Mouse (Mus musculus): ENCODE data around the gene Prox2.
A peak's percentile ranks its signal among the peaks of the same experiment; 100 is the strongest.

Gene Prox2

GRCm38 (mm10) chr12:85129426-85129978 is 18.9 kb upstream of the Prox2 start:
- DNase-seq, result no peak

- peak; percentile 60 for DNase-seq
Observed at GRCm38 (mm10) chr12:85126986-85127603, 16.5 kb upstream of the Prox2 start.

DNA sequence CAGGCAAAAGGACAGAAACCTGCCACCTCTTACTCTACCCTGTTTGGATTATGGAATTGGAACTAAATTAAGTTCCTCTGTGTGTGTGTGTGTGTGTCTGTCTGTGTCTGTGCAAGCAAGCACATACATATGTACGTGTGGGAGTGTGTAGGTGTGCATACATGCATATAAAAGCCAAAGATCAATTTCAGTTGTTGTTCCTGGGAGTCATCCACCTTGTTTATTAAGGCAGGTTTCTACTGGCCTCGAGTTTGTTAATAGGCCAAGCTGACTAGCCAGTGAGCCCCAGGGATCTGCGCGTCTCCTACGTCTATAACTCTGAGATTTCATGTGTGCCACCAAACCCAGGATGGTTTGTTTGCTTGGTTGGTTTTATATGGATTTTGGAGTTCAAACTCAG is 14.2 kb upstream of the Prox2 start:
- no peak for DNase-seq

- no peak for DNase-seq
Observed at GRCm38 (mm10) chr12:85123645-85124044, 13.1 kb upstream of the Prox2 start.

- no peak for DNase-seq
Observed at GRCm38 (mm10) chr12:85123108-85123530, 12.6 kb upstream of the Prox2 start.

GRCm38 (mm10) chr12:85121806-85122459 is 11.4 kb upstream of the Prox2 start:
- DNase-seq, result no peak

- no peak for DNase-seq
Observed at GRCm38 (mm10) chr12:85115678-85116077, 5.1 kb upstream of the Prox2 start.

DNA sequence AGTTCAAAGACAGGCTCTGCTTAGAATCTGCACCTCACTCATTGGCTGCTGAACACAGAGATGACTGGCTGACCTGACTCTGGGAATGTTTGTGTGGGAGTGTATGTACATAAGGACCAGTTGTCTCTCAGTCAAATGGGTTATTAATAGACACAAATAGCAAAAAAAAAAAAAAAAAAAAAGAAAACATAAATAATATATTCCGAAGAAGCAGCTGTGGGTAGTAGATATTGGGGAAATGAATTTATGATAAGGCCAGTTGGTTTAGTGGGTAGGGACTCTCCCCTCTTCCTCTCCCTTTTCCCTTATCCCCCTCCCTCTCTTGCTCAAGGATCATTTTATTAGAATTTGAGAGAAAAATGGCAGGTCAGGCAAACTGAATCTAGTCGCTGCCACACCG is 3.4 kb upstream of the Prox2 start:
- DNase-seq, result no peak

GRCm38 (mm10) chr12:85113337-85113736 is 2.8 kb upstream of the Prox2 start:
- DNase-seq, result peak; percentile 54

DNA sequence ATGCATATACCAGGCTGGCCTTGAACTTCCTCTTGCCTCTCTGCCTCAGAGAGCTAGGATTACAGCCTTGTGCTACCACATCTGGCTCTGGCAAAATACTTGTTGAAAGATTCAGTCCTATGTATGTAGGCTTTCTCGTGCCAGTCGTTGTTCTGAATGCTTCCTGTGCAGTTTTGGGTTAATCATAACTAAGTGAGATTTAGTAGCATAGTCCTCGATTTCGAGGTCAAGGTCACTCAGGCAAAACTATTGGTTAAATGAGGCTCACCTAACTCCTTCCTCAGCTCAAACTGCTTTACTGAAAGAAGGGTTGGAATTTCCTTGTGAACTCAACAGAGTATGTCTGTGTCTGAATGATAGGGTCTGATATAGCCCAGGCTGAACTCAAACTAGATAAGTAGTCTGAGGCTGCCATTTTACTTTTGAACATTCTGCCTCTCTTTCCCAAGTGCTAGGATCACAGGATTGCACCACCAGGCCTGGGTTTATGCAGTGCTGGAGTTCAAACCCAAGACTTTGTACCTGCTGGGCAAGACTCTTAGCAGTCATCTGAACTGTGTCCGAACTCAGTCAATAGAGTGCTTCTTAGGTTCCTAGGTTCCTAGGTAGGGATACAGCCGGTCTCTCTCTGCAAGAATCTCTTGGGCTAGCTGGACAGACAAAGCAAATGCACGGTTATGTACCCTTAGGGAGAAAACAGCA is 2.1 kb upstream of the Prox2 start:
- DNase-seq, result no peak

GRCm38 (mm10) chr12:85110011-85110697 is 405 bp downstream of the Prox2 start:
- DNase-seq, result peak; percentile 27

DNA sequence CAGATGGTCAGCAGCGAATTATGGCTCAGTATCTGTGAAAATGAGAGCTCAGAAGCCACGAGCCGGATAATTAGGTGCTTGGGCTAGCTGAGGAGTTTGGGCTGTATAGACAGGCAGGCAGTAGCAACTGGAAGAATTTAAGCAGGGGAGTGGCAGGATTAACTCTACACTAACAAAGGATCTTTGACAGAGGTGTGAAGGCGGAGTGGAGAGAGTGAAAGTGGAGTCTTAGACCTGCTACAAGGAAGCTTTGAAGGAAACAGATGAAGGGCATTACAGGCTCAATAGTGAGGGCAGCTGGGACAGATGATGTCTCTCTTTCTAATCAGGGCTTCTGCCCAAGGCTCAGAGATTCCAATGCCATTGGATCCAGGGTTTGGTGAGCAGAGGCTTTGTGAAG is 1.1 kb downstream of the Prox2 start:
- no peak for DNase-seq

- no peak for DNase-seq
Observed at GRCm38 (mm10) chr12:85108643-85109042, 1.9 kb downstream of the Prox2 start.

DNA sequence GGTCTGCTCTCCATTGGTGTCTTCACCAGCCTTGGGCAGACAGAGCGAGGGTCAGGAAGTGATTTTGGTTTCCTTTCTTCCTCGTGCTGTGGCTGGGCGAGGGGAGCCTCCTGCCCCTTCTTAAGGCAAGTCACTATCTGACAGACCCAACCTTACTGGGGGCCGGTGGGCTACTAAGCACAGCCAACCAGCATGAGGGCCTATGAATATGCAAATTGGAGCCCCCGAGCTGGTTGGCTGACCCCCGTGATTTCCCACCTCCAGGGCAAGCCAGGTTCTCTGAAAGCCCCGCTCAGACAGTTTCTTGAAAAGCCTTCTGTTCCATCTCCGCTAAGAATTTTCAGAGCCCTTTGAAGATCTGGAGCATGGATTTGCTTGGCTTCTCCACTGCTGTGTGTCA is 4.3 kb downstream of the Prox2 start:
- DNase-seq, result no peak

GRCm38 (mm10) chr12:85104789-85105188 is 5.8 kb downstream of the Prox2 start:
- DNase-seq, result peak; percentile 37

DNA sequence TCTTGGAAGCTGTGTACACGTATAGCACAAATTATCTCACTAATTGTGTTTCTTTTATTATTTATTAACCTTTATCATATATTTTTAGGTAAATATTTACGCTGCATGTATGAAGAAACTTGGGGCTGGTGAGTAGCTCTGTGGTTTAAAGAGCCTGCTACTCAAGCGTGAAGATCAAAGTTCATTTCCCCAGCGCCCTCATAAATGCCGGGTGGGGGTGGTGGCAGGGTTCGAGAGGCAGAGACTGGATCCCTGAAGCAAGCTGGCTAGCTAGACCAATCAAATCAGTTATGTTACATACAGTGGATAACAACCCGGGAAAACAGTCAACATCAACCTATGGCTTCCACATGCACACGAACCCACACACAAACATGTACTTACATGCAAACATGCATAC is 7.5 kb downstream of the Prox2 start:
- DNase-seq, result peak; percentile 58

GRCm38 (mm10) chr12:85101521-85102106 is 8.9 kb downstream of the Prox2 start:
- DNase-seq, result no peak

DNA sequence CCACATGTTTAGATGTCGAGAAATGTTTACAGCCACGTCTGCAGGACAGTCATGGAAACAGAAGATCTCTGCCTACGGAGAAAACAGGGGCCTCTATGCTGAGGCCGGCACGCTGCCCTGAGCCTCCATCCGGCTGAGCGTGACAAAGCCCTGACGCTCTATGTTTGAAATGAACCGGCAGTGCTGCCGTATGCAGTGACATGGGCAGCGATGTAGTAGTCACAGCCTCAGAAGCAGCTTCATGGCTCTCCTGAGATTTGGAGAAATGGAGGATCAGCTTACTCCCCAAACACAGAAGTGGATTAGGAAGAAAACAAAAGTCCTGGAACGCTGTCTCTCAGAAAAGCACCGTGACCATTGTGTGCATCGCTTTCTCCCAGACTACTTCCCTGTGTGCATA is 9.6 kb downstream of the Prox2 start:
- no peak for DNase-seq

DNA sequence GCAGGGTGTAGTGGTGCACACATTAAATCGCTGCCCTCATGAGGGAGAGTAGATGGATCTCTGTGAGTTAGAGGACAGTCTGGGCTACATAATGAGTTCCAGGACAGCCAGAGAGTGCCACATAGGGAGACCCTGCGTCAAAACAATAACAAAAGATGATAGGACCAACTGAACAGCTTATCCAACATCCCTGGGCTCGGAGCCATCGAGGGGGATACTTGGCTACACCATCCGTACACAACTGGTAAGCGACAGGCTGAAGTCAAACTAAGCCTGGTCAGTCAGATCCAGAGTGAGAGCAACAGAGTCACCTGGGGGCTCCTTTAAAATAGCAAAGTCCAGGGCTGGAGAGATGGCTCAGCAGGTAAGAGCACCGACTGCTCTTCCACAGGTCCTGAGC is 14.7 kb downstream of the Prox2 start:
- DNase-seq, result no peak

DNA sequence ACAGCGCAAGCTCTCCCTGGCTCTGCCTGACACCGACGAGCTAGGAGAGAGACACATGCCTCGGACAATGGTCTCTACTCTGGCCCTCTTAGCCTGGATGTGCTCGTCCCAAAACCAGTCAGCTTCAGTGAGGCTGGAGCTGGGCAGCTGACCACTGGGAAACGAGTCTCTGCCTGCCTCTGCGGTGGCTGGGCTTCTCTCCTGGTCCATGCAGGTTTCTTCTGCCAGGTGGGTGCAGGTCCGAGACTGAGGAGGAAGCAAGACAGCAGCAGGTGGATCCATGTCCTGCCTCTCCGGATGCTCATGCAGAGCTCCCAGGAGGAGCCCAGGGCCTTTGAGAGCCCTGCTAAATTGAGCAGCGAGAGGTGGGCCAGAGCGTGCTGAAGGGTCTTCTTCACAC is 15.4 kb downstream of the Prox2 start:
- no peak for DNase-seq

DNA sequence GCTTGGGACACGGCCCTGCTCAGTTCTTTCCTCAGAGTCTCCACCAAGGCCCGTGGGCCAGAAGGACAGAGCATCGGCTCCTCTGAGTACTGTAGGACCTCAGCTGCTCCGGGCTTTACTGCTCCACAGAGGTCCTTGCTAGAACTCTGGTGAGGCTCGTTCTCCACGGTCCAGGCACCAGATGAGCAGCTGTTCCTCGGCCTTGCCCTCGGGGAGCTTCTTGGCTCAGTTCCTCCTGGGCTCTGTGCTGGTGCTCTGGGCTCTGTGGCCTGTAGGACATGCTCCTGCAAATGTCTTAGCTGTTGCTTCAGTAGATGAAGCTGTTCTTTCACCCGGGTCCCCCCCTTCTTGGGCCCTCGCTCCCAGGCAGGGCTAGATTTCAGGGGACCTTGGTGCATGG is 15.9 kb downstream of the Prox2 start:
- DNase-seq, result peak; percentile 21

- DNase-seq, result peak; percentile 65
Observed at GRCm38 (mm10) chr12:85094010-85094409, 16.5 kb downstream of the Prox2 start.

DNA sequence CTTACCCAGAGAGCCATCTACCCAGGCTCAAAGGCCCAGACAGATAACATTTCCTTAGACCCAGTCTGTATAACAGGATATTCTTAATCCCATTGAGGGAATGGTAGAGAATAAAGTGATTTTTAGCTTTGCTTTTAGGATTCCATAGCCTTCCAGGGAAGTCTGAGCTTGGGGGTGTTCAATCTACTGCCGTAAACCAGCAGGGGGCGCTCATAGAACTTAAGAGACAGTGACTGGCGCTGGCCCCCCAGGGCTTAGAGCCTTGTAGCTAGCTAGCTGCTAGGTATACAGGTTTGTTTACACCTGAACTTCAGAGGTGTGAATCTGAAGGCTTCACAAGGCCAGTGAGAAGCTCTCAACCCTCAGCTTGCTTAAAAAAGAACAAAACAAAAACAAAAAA is 18.3 kb downstream of the Prox2 start:
- DNase-seq, result peak; percentile 75
